Mouse (Mus musculus): Measurements from ENCODE around the gene Adam11. TPM values are rescaled to one million over a fixed set of nuclear protein-coding genes. Genes with fewer than 3 reads are reported as not detected.
"Not testable (repeated sequence)": the region's sequence is repeated elsewhere in the genome, so short reads cannot be mapped to it uniquely, and the experiment has no call there.

Adam11 gene
- total RNA-seq (2021), result 100 to 1,000 TPM; 166 to 185 TPM
- long read RNA-seq, full-length matches to known transcripts, result 4 of 46 reads
- long read RNA-seq, partial matches to known transcripts, result 32 of 46 reads
- long read RNA-seq, other reads (novel, unspliced or antisense), result 10 of 46 reads

GRCm38 (mm10) chr11:102761309-102762210 is at the start of gene Adam11:
TSS of gene Adam11 (plus strand) at chr11:102761439.
- no peak for DNase-seq (ENCODE audit: low spot score in 2 of 2)

GRCm38 (mm10) chr11:102712411-102712810 is 48.8 kb upstream of the Adam11 start:
- DNase-seq (ENCODE audit: low spot score in 2 of 2), result no peak

- DNase-seq (ENCODE audit: low spot score in 2 of 2), result not testable (repeated sequence)
These were observed 46.7 kb upstream of the Adam11 start for GRCm38 (mm10) chr11:102714578-102714977.

GRCm38 (mm10) chr11:102716135-102716534 is 45.1 kb upstream of the Adam11 start:
- no peak for DNase-seq (ENCODE audit: low spot score in 2 of 2)

- DNase-seq (ENCODE audit: low spot score in 2 of 2), result no peak
These were observed 35.7 kb upstream of the Adam11 start for GRCm38 (mm10) chr11:102725574-102725973.

GRCm38 (mm10) chr11:102728614-102729013 is 32.6 kb upstream of the Adam11 start:
- peak; percentile 19 to 68 for DNase-seq (ENCODE audit: low spot score in 2 of 2)

- DNase-seq (ENCODE audit: low spot score in 2 of 2), result no peak
These were observed 31.4 kb upstream of the Adam11 start for GRCm38 (mm10) chr11:102729835-102730234.

GRCm38 (mm10) chr11:102731366-102731765 is 29.9 kb upstream of the Adam11 start:
- DNase-seq (ENCODE audit: low spot score in 2 of 2), result no peak

GRCm38 (mm10) chr11:102733146-102733545 is 28.1 kb upstream of the Adam11 start:
- no peak for DNase-seq (ENCODE audit: low spot score in 2 of 2)

- no peak for DNase-seq (ENCODE audit: low spot score in 2 of 2)
These were observed 26.3 kb upstream of the Adam11 start for GRCm38 (mm10) chr11:102734961-102735360.

GRCm38 (mm10) chr11:102738046-102738445 is 23.2 kb upstream of the Adam11 start:
- DNase-seq (ENCODE audit: low spot score in 2 of 2), result no peak

- peak; percentile 50 to 82 for DNase-seq (ENCODE audit: low spot score in 2 of 2)
These were observed 21.8 kb upstream of the Adam11 start for GRCm38 (mm10) chr11:102739278-102739966.

GRCm38 (mm10) chr11:102740634-102741033 is 20.6 kb upstream of the Adam11 start:
- DNase-seq (ENCODE audit: low spot score in 2 of 2), result no peak

- peak; percentile 37 to 52 for DNase-seq (ENCODE audit: low spot score in 2 of 2)
These were observed 19.9 kb upstream of the Adam11 start for GRCm38 (mm10) chr11:102741129-102741950.

- DNase-seq (ENCODE audit: low spot score in 2 of 2), result peak in 1 of 2 experiments; percentile 35
These were observed 19.2 kb upstream of the Adam11 start for GRCm38 (mm10) chr11:102742066-102742465.

GRCm38 (mm10) chr11:102742843-102743242 is 18.4 kb upstream of the Adam11 start:
- no peak for DNase-seq (ENCODE audit: low spot score in 2 of 2)

GRCm38 (mm10) chr11:102744746-102745145 is 16.5 kb upstream of the Adam11 start:
- DNase-seq (ENCODE audit: low spot score in 2 of 2), result no peak

- no peak for DNase-seq (ENCODE audit: low spot score in 2 of 2)
These were observed 13.4 kb upstream of the Adam11 start for GRCm38 (mm10) chr11:102747866-102748265.

GRCm38 (mm10) chr11:102748381-102748780 is 12.9 kb upstream of the Adam11 start:
- no peak for DNase-seq (ENCODE audit: low spot score in 2 of 2)

GRCm38 (mm10) chr11:102749712-102750111 is 11.5 kb upstream of the Adam11 start:
- DNase-seq (ENCODE audit: low spot score in 2 of 2), result no peak

All from layer of hippocampus, adult 18-20 months (tissue).